Mouse (Mus musculus) monocyte, adult 5-6 weeks (primary cell): ENCODE data around the gene Rad54l. TPM values are rescaled to one million over a fixed set of nuclear protein-coding genes. Genes with fewer than 3 reads are reported as not detected.

Source experiments
- ATAC-seq: fragments of 153-309, 156-312 bp; replicated peaks from 2 replicates; pipeline ENCODE4 v1.8.0; 2017; ENCODE audit warnings: mild to moderate bottlenecking; ENCODE audit not compliant: low TSS enrichment, insufficient number of reproducible peaks, severe bottlenecking, poor library complexity, low FRiP score
- total RNA-seq: library from RNA; stranded (forward); fragments of 200-1000, 200-491, 200-594 nt; gene quantifications from 3 replicates; pipeline ENCODE4 v1.2.3, GENCODE M21; 2017

Gene Rad54l
- total RNA-seq, 1 experiment from 2014 or later, result 2.1 TPM

GRCm38 (mm10) chr4:116076369-116077231, 46.9 kb downstream of the Rad54l start:
- no peak for ATAC-seq

DNA sequence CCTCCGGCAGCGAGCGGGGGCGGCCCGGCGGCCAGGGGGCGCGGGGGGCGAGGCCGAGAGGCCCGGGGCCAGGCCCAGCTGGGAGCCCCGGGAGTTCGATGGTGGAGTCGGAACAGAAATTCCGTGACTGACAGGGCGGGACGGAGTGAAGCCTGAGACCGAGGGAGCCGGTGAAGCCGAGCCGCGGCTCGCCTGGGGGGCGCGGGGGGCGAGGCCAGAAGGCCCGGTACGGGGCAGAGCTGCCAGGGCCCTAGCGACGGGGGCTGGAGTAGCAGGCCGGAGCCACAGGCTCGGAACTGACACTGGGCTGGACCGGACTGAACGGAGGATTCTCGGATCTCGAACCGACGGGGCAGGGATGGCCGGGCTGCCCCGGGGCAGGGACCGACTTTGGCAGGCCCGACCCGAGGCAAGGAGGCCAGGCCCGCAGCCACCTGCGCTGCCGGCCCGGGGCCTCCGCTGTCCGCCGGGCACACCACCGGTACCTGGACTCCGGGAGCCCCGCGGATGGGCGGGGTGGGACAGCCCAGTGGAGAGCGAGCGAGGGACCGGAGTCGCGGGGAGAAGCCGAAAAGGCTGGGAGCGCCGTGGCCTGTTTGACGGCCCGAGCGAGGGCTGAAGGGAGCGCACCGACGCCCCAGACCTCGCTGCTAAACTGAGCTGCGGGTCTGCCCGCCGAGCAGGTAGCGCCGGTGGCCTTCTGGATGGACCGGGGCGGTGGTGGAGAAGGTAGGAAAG, 47.7 kb downstream of the Rad54l start:
- ATAC-seq, result peak; percentile 47; the same call in 1 of the 2 replicates

DNA sequence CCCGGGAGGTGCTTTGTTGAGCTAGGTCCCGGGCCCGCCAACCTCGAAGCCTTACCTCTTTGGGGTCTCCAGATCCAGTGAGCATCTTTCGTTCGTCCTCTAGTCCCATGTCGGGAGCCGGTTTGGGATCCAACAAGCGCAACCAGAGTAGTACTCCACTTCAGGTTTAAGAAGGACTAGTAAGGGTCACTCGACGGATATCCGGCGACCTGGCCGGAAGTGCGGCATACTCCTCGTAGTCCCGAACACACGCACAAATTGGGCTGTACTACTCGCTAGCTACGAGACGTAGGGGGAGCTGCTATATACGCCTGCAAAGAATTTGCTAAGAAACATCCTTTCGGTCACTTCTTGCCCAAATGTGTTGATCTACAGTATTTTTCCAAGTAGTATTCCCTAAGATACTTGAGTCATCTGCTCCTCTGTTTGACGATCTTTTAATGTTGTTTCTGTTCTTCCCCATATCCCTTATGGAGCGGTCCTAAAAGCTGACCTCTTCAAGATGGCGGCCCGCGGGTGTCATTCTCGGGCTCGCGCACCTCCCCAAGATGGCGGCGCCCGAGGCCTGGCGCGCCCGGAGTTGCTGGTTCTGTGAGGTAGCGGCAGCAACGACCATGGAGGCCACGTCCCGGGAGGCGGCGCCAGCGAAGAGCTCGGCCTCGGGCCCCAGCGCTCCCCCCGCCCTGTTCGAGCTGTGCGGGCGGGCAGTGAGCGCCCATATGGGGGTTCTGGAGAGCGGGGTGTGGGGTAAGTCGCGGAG, 48.4 kb downstream of the Rad54l start, which contains the start of the genes Uqcrh and Lrrc41:
TSS of gene Uqcrh (minus strand) at position 211 of the 760 bp plus-strand sequence.
TSS of gene Lrrc41 (plus strand) at position 409 of the 760 bp plus-strand sequence.
- ATAC-seq, result peak; percentile 90

GRCm38 (mm10) chr4:116074145-116074675, 49.3 kb downstream of the Rad54l start:
- no peak for ATAC-seq

GRCm38 (mm10) chr4:116073146-116073545, 50.3 kb downstream of the Rad54l start:
- no peak for ATAC-seq

GRCm38 (mm10) chr4:116070116-116070515, 53.4 kb downstream of the Rad54l start:
- ATAC-seq, result no peak

DNA sequence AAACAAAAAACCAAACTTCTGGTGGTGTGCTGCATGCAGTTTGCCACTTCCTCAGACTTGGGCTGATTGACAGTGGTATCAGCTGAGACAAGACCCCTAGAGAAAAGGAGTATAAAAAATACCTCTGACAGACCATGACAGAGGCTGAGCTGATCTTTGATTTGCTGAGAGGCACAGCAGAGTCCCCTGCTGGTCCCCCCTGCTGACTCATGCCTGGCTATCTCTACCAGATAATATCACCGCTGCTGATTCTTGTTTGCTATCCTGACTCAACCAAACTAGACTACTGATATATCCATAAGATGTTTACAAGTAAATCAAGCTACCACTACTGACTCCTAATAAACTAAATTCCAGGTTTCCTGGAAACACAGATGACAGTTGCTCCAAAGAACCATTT, 59.6 kb downstream of the Rad54l start:
- ATAC-seq, result no peak

DNA sequence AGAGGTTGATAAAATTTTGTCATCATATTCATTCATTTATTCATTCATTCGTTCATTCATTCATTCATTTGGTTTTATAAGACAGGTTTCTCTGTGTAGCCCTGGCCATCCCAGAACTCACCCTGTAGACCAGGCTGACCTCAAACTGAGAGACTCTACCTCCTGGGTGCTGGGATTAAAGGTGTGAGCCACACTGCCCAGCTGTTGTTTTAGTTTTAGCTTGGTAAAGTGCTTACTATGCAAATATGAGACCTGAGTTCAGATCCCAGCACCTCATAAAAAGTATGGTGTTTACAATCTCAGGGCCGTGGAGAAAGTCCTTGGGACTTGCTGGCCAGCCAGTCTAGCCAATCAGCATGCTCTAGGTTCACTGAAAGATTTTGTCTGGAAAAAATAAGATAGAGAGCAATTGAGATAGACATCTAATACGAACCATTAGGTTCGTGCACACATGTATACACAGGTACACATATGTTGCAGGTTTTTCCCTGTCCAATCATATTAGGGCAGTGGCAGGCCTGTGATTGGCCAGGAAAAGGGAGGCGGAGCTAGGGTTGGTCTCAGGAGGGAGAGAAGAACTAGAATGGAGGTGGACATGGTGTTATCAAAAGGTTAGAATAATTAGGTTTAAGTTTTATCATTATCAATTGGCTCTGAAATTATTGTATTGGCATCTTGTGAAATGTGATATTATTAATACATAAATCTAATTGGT, 64.3 kb downstream of the Rad54l start:
- ATAC-seq, result no peak

- no peak for ATAC-seq
Measured at GRCm38 (mm10) chr4:116057559-116057958, 65.9 kb downstream of the Rad54l start.

- peak; percentile 88 for ATAC-seq
Measured at GRCm38 (mm10) chr4:116053399-116053961, 70.0 kb downstream of the Rad54l start, which contains the start of gene Nsun4. Gene Nsun4, minus strand, starts transcription at chr4:116053876.

GRCm38 (mm10) chr4:116052526-116053293, 70.8 kb downstream of the Rad54l start:
- 0 out of 2 replicates have a peak, but pooled peaks have one; percentile 4 for ATAC-seq

GRCm38 (mm10) chr4:116049211-116049610, 74.3 kb downstream of the Rad54l start:
- no peak for ATAC-seq

- no peak for ATAC-seq
Measured at GRCm38 (mm10) chr4:116048130-116048920, 75.2 kb downstream of the Rad54l start.

DNA sequence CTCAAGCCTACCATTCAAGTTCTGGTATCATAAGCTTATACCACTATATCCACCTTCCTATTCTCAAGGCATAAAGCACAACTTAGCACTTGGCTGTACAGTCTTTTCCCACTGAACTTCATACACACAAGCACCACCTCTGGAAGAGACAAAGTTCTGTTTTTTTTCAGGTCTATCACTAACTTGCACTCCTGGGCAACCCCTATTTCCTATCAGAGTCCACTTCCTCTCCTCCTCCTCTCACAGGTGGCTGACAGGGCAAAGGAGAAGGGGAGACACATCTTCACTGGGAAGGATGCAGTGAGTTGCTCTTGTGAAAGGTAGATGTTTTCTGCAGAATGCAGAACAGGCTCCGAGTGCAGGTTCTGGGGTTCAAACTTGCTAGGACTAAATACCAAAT, 75.8 kb downstream of the Rad54l start:
- ATAC-seq, result no peak

DNA sequence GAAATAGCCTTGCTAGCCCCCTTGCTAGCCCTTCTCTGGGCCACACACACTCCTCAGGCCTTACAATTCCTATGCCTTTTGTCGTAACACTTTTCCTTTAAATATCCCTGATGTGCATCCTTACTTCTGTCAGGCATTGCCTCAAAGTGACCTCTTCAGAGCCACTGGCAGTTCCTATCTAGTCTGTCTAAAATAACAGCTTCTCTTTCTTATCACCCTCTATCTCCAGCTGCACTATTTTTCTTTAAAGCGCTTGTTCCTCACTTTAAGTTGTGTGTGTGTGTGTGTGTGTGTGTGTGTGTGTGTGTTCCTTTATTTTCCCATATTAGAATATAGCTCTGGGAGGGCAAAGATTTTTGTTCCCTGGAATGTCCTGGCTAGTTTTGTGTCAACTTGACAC, 76.9 kb downstream of the Rad54l start:
- no peak for ATAC-seq
